Mouse (Mus musculus) lung, adult 2 months (tissue): Measurements from ENCODE around the gene Slc43a2. TPM values are rescaled to one million over a fixed set of nuclear protein-coding genes. Genes with fewer than 3 reads are reported as not detected.

Experiments
- DNase-seq: peaks from one replicate; pipeline ENCODE4 v3.0.0; 2022
- H3K4me1 ChIP-seq: fragments of 200-500 bp; 2 replicates; pipeline ENCODE4 v1.6.1; 2011; ENCODE audit warnings: low read length; ENCODE audit not compliant: control insufficient read depth, insufficient read depth
- H3K4me3 ChIP-seq: fragments of 200-500 bp; replicated peaks from 2 replicates; pipeline ENCODE3; 2011; ENCODE audit warnings: low read depth, mild to moderate bottlenecking, control low read depth, low read length; ENCODE audit errors: extremely low read depth
- CTCF ChIP-seq: fragments of 200-500 bp; IDR thresholded peaks from 2 replicates; pipeline ENCODE4 v1.5.1; 2011; ENCODE audit warnings: mild to moderate bottlenecking, low read length, control low read depth; ENCODE audit not compliant: insufficient read depth
- POLR2A ChIP-seq: fragments of 200-500 bp; IDR thresholded peaks from 2 replicates; pipeline ENCODE4 v1.6.1; 2011; ENCODE audit warnings: low read depth, mild to moderate bottlenecking, control low read depth, low read length, borderline replicate concordance; ENCODE audit errors: extremely low read depth
- WGBS: fragments of 180-500 bp; shearing (Covaris S2); methylation state at CpG from one replicate; pipeline ENCODE4 v1.1.7; 2018; 5-methylcytosine and 5-hydroxymethylcytosine counted together
- polyA plus RNA-seq: library from polyadenylated mRNA; depleted of rRNA; stranded (reverse); fragments of >200 nt; gene quantifications from 2 replicates; pipeline ENCODE4 v1.2.3, GENCODE M21; 2012

The Slc43a2 gene
- polyA plus RNA-seq, 1 experiment: 68.2 TPM

DNA sequence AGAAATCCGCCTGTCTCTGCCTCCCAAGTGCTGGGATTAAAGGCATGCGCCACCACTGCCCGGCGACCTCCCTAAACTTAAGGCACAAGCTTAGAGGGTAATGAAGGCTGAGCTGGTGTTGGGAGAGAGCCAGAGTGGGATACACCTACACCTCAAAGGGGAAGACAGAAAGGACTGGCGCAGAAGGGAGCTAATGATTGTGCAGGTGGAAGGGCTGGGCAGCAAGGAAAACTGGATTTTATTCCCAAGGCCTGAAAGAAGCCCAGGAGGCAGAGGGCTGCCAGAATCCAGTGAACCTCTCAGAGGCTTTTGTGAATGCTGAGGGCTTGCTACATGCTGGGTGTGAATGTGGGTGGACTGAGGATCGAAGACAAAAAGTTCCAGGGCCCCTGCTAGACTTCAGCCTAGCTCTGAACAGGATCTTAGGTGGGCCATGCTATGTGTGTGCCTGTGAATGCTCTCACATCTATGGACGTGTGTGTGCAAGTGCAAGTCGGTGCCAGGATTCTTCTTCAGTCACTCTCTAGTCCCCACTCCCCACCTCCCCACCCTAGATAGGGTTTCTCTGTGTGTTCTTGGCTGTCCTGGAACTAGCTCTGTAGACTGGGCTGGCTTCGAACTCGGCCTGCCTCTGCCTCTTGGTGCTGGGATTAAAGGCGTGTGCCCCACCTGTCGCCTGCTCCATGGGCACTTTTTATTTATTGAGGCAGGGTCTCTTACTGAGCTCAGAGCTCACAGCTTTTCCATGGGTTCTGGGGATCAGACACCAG is 4.9 kb downstream of the Slc43a2 start:
- DNase-seq: no peak
- Histone ChIP-seq H3K4me3 (no peak overlapping the region), H3K4me1 (peaks cover 29% of the 10 kb centered on the region)
- no peak for TF ChIP-seq POLR2A
- WGBS: 88% methylated on average over 12 of the region's 12 CpGs

DNA sequence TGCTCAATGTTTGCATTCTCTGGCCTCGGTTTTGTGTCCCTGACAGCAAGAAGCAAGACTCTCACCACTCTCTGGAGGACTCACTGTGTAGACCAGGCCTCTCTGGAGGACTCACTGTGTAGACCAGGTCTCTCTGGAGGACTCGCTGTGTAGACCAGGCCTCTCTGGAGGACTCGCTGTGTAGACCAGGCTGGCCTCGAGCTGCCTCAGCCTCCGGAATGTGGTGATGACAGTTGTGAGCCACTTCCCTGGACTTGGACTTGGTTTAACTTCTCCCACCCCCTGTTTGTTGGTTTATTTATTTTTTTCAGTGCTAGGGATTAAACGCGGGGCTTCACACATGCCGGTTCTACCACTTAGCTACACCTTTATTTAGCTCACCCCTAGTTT is 5.5 kb downstream of the Slc43a2 start:
- 66% methylated on average over 8 of the region's 8 CpGs for WGBS
- Histone ChIP-seq H3K4me3 (no peak overlapping the region), H3K4me1 (peaks cover 30% of the 10 kb centered on the region)
- no peak for TF ChIP-seq CTCF
- TF ChIP-seq POLR2A: no peak
- DNase-seq: no peak

DNA sequence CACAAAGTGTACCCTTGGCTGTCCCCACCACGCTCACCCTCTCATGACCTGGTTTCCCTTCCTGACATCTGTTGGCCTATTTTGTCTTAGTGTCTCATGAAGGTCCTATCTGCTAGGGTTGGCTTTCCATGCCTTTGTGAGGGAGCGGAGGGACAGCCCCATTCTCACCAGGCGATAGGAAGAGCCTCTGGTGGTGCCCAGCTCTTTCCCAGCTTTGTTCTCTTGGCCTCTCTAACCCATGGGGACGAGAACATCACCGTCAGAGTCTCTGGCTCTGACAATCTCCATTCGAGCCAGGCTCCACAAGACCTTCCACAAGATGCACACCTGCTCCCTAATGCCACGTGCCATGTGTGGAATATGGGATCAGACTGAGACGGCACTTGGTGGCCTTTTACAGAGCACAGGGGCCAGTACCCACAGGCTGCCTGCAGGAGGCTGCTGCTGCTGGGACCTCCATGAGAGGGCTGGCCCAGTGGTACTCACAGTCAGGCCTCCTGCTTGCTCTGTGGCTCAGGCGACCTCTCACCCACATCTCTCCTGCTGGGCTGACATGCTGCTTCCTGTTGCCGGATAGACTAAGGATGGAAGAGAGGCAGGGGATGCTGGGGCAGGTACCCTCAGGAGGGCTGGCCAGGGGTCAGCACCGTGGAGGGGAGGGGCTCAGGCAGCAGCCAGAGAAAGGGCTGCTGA is 6.1 kb downstream of the Slc43a2 start:
- TF ChIP-seq CTCF (no peak), POLR2A (no peak)
- no peak for DNase-seq
- Histone ChIP-seq H3K4me1 (peaks cover 28% of the 10 kb centered on the region), H3K4me3 (no peak overlapping the region)
- WGBS: 54% methylated on average over 11 of the region's 11 CpGs

DNA sequence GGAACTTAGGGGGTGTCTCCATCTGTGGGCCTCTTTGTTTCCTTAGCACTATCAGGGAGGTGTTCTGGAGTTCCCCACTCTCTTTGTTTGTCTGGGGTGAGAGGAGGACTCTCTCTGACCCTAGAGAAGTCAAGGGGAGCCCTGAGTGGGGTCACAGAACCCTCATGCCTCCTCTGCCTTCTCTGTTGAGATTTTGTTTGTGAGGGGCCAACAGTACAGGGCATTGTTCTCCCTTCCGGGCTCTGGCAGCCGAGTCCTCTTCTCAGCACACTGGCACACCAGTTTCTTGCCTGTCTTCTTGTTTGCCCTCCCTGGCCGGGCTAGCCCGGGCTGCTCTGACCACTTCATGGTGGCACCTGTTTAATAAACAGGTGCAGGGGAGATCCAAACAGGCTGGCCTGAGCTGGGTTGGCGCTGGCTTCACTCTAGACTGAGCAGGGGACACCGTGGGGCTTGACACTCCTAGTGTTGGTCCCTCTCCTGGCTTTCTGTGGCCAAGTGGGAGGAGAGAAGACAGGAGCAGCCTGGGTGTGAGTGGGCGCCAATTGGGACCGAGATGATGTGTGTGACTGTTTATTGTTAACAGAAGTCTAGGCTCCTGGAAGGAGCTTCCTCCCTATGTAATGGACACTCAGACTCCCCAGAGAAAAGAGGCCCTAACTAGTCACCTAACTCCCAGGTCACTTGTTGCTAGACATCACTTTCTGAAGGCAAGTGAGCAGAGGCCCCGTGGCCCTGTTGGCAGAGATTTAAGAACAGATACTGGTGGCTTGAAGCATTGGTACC is 6.9 kb downstream of the Slc43a2 start:
- no peak for TF ChIP-seq CTCF
- TF ChIP-seq POLR2A: no peak
- 33% methylated on average over 9 of the region's 9 CpGs for WGBS
- H3K4me3 ChIP-seq: no peak overlapping the region
- DNase-seq: no peak
- H3K4me1 ChIP-seq: peaks cover 26% of the 10 kb centered on the region

DNA sequence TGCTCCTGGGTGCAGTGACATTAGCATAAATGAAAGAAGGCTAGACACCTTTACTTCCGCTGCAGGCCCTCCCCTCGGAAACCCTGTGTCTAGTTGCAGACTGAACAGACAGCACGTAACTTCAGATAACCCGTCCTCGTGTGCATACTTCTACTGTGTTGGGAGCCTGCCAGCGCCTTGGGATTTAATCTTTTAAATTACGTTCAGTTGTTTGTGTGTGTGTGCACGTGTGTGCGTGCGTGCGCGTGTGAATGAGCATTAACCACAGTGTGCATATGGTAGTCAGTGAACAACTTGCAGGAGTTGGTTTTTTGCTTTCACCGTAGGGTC is 7.4 kb downstream of the Slc43a2 start:
- Histone ChIP-seq H3K4me1 (peaks cover 26% of the 10 kb centered on the region), H3K4me3 (no peak overlapping the region)
- no peak for DNase-seq
- 79% methylated on average over 13 of the region's 13 CpGs for WGBS
- TF ChIP-seq POLR2A: no peak
- TF ChIP-seq CTCF: no peak

DNA sequence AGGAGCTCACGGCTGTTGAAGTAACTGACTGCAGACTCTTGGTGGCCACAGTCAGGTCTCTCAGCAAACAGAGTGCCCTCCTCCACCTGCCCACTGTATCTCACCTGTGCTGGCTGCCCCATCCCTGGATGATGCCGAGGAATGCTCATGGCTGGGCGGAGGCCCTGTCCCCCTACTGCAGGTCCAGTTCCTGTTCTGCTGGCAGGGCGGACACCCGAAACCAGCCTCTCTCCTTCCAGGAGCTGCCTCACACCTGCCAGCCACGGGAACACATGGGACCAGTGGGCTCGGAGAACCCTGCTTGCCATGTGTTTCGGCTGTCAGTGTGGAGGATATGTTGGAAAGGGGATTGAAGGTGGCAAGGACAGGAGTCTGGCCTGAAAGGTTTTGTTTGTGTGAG is 8.7 kb downstream of the Slc43a2 start:
- Histone ChIP-seq H3K4me1 (peaks cover 24% of the 10 kb centered on the region), H3K4me3 (no peak overlapping the region)
- 80% methylated on average over 8 of the region's 8 CpGs for WGBS
- no peak for TF ChIP-seq CTCF
- no peak for DNase-seq

DNA sequence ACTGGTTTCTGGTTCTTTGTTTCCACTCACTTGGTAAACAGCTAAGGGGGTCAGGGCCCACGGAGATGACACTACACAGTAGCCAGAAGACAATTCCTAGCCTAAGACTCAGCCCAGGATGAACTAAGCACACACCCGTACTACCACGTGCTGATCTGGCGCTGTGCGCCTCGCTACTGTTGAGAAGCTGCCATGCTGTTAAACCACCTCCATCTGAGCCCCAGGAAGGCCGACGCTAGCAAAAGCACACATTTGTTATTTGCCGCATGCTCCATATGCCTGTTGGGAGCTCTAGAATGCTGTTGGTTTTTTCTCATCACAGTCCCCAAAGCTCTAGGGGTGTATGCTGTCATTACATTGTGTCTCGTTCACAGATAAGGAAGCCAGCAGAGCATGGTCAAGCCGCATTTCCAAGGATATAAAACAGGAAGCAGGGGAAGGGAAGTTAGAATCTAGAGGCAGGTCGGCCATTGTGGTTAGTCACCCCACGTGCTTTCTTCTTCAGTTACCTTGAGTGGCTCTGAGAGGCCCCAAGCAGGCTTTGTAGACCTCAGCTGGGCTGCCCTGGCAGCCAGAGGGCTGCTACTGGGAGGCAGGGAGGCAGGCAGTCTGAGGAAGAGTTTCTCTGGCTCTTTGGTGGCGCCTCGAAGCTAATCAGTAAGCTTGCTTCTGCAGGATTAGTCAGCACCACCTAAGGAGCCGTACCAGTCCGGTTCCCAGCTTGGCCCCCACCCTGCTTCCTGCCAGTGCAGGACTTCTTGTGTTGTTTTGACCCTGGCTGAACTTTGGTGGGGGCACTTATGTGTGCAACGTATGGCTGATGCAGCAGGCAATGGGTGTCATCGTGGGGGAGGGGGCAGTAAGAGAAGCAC is 9.5 kb downstream of the Slc43a2 start:
- no peak for DNase-seq
- no peak overlapping the region for H3K4me3 ChIP-seq
- WGBS: 53% methylated on average over 19 of the region's 19 CpGs
- TF ChIP-seq POLR2A: no peak
- peaks cover 24% of the 10 kb centered on the region for H3K4me1 ChIP-seq

DNA sequence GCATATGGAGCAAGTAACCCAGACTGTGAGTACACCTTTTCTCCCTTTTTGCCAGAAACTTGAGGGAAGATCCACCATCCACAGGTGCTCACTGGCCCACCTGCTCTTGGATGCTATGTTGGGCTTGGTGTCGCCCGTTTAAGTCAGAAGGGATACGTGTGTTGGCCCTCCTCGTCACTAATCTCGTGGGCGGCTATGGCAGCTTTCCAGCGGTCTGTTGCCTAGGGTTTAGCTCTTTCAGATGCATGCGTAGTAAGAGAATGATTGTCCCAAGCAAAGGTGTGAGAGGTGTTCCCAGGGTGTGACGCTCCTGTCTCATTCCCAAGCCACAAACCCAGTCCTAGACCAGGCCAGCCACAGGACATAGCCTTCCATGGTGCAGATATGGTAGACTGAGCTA is 13.2 kb downstream of the Slc43a2 start:
- TF ChIP-seq CTCF: no peak
- no peak for TF ChIP-seq POLR2A

DNA sequence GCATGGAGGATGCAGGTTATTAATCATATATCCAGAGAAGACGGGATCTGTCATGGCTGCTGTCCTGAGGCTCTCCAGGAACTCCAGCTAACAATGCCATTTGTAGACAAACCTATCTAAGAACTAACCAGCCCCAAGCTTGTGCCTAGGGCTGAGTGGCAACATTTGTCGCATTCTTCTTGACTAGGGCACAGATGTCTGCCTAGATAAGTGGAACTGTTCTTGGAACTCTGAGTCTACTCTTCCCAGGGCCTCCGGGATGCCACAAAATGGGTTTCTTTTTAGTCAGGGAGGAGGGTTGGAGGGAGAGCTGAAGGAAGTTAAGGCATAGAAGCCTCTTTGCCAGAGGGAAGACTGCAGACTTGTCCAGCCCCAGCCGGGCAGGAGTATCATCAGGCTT is 14.6 kb downstream of the Slc43a2 start:
- WGBS: 68% methylated on average over 4 of the region's 4 CpGs
- no peak for TF ChIP-seq POLR2A
- no peak for TF ChIP-seq CTCF
- peak; percentile 6 for DNase-seq
- H3K4me3 ChIP-seq: no peak overlapping the region
- H3K4me1 ChIP-seq: peaks cover 18% of the 10 kb centered on the region

More for the DNA sequence above, 13.2 kb downstream of the Slc43a2 start:
- WGBS: 88% methylated on average over 9 of the region's 9 CpGs
- peaks cover 16% of the 10 kb centered on the region for H3K4me1 ChIP-seq
- no peak overlapping the region for H3K4me3 ChIP-seq
- DNase-seq: no peak

DNA sequence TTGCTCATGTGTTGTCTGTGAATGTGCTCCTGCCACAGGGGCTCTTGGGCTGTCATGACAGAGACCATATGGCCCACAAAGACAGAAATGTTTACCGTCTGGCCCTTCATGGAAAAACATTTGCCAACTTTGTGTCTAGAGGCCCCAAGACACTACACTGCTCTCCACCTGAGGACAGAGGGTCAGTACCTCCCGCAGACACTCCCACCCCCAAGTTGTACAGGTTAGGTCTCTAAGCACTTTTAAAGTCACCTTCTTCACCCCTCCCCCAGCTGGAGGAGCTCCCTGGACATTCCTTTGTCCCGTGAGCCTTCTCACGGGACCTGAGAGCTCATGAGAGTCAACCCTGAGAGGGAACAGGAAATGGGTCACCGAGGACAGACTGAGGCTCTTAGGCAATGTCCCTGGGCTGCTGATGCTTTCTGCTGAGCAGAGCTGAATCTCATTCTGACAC is 18.2 kb downstream of the Slc43a2 start:
- Histone ChIP-seq H3K4me3 (no peak overlapping the region), H3K4me1 (peaks cover 26% of the 10 kb centered on the region)
- TF ChIP-seq CTCF: no peak
- no peak for TF ChIP-seq POLR2A
- peak; percentile 69 for DNase-seq
- 31% methylated on average over 5 of the region's 5 CpGs for WGBS
